Mouse (Mus musculus) common myeloid progenitor, adult 5-6 weeks (primary cell): ENCODE results near the gene Grk1. TPM values are rescaled to one million over a fixed set of nuclear protein-coding genes. Genes with fewer than 3 reads are reported as not detected.

Source experiments
- ATAC-seq: replicated peaks from 2 replicates; pipeline ENCODE4 v1.8.0; 2016; ENCODE audit warnings: low read depth, mild to moderate bottlenecking, moderate TSS enrichment, inconsistent platforms; ENCODE audit not compliant: poor library complexity, severe bottlenecking
- total RNA-seq: library from RNA; stranded (forward); fragments of 200-1000, 187-1606 nt; gene quantifications from 2 replicates; pipeline ENCODE4 v1.2.3, GENCODE M21; 2017

The Grk1 gene
- total RNA-seq, 1 experiment from 2014 or later, result not detected

- no peak for ATAC-seq
These were observed 63.9 kb downstream of the Grk1 start for GRCm38 (mm10) chr8:13468737-13469136.

GRCm38 (mm10) chr8:13471484-13471883 is 66.6 kb downstream of the Grk1 start:
- ATAC-seq, result no peak

Other genes with a start within 250 kb of the Grk1 start
- gene Lamp1, start 245.9 kb upstream of the Grk1 start, total RNA-seq, result 149 and 164 TPM in 2 replicates
- gene Grtp1, start 204.5 kb upstream of the Grk1 start, total RNA-seq, result 0.27 TPM in 1 of 2 replicates, not detected in the other
- gene Adprhl1, start 150.9 kb upstream of the Grk1 start, total RNA-seq, result not detected in 2 replicates
- 20.0 and 21.4 TPM in 2 replicates for gene Dcun1d2, start 117.0 kb upstream of the Grk1 start, total RNA-seq
- 5.0 and 8.8 TPM in 2 replicates for gene Tmco3, start 116.9 kb upstream of the Grk1 start, total RNA-seq
- 153 and 186 TPM in 2 replicates for gene Tfdp1, start 66.3 kb upstream of the Grk1 start, total RNA-seq
- not detected in 2 replicates for gene Atp4b, start 8.3 kb upstream of the Grk1 start, total RNA-seq
- not detected in 2 replicates for gene Tmem255b, start 30.1 kb downstream of the Grk1 start, total RNA-seq
- 0.32 and 0.39 TPM in 2 replicates for gene Gas6, start 89.4 kb downstream of the Grk1 start, total RNA-seq
- gene 1700029H14Rik, start 157.4 kb downstream of the Grk1 start, total RNA-seq, result not detected in 2 replicates